Mouse (Mus musculus): ENCODE data around the gene C130074G19Rik.

GRCm38 (mm10) chr1:184905371-184905770, 22.4 kb upstream of the C130074G19Rik start:
- no peak for TF ChIP-seq CTCF (IDR thresholded peaks at IDR 0.05; ENCODE audit: extremely low read depth, insufficient read length, insufficient replicate concordance, low read depth, low read length)
- no peak for TF ChIP-seq POLR2A (IDR thresholded peaks at IDR 0.05; ENCODE audit: low read depth, low read length)
